Mouse (Mus musculus) MEL (cell line): ENCODE data around the gene Inava. TPM values are rescaled to one million over a fixed set of nuclear protein-coding genes. Genes with fewer than 3 reads are reported as not detected.
A peak's percentile ranks its signal among the peaks of the same experiment; 100 is the strongest.

Experiments used
- DNase-seq: peaks from one replicate; pipeline ENCODE4 v3.0.0; 2011; ENCODE audit warnings: low read depth, low spot score
- H3K27ac ChIP-seq: 2 replicates; pipeline ENCODE4 v1.5.1; 2012; ENCODE audit warnings: low read depth, mild to moderate bottlenecking, control low read depth, low read length, moderate library complexity; ENCODE audit not compliant: control insufficient read depth
- H3K27me3 ChIP-seq, 2 experiments: fragments of 150-350 bp in 1 of 2; sonication (generic) in 1 of 2; 2 replicates each; pipeline ENCODE4 v1.6.1; 2012; ENCODE audit warnings: low read length in 2 of 2, mild to moderate bottlenecking in 2 of 2, improper control_type of control experiment in 1 of 2, moderate library complexity in 1 of 2; ENCODE audit not compliant: insufficient read depth in 2 of 2, control insufficient read depth in 1 of 2
- H3K36me3 ChIP-seq, 2 experiments: 2 replicates each; pipeline ENCODE4 v1.6.1; 2012 to 2014; ENCODE audit warnings: low read length in 2 of 2, improper control_type of control experiment in 1 of 2, inconsistent platforms in 1 of 2, mild to moderate bottlenecking in 1 of 2; ENCODE audit not compliant: insufficient read depth in 2 of 2, control insufficient read depth in 1 of 2
- H3K4me1 ChIP-seq, 2 experiments: fragments of 150-350 bp in 1 of 2; sonication (generic) in 1 of 2; 2 replicates each; pipeline ENCODE4 v1.6.1; 2012; ENCODE audit warnings: low read length in 2 of 2, improper control_type of control experiment in 1 of 2, mild to moderate bottlenecking in 1 of 2; ENCODE audit not compliant: insufficient read depth in 2 of 2, control insufficient read depth in 1 of 2
- H3K4me3 ChIP-seq, 2 experiments: fragments of 150-350 bp in 1 of 2; sonication (generic) in 1 of 2; 2 replicates each; pipeline ENCODE4 v1.5.1; 2012; ENCODE audit warnings: low read depth in 2 of 2, low read length in 2 of 2, mild to moderate bottlenecking in 2 of 2, moderate library complexity in 2 of 2, control low read depth in 1 of 2, improper control_type of control experiment in 1 of 2; ENCODE audit not compliant: control insufficient read depth in 1 of 2, insufficient read depth in 1 of 2
- H3K79me2 ChIP-seq: 2 replicates; pipeline ENCODE4 v1.6.1; 2012; ENCODE audit warnings: mild to moderate bottlenecking, low read length, moderate library complexity; ENCODE audit not compliant: control insufficient read depth, poor library complexity, insufficient read depth
- H3K9ac ChIP-seq: 2 replicates; pipeline ENCODE4 v1.6.1; 2012; ENCODE audit warnings: low read depth, mild to moderate bottlenecking, control low read depth, low read length, moderate library complexity; ENCODE audit not compliant: control insufficient read depth, poor library complexity, severe bottlenecking
- H3K9me3 ChIP-seq: fragments of 150-350 bp; sonication (generic); replicated peaks from 2 replicates; pipeline ENCODE4 v1.6.1; 2012; ENCODE audit warnings: mild to moderate bottlenecking, low read length, improper control_type of control experiment, moderate library complexity; ENCODE audit not compliant: insufficient read depth
- CHD2 ChIP-seq: IDR thresholded peaks from 2 replicates; pipeline ENCODE4 v1.6.1; 2011; ENCODE audit warnings: low read length, improper control_type of control experiment
- CTCF ChIP-seq, 3 experiments: IDR thresholded peaks in 2 of 3; conservative IDR thresholded peaks in 1 of 3; 2 replicates each; pipeline ENCODE4 v1.5.1; 2011 to 2012; ENCODE audit warnings: low read length in 3 of 3, low read depth in 2 of 3, mild to moderate bottlenecking in 2 of 3, improper control_type of control experiment in 1 of 3, inconsistent platforms in 1 of 3, mixed read lengths in 1 of 3, moderate library complexity in 1 of 3; ENCODE audit not compliant: control insufficient read depth in 1 of 3, insufficient read depth in 1 of 3, poor library complexity in 1 of 3, severe bottlenecking in 1 of 3
- EP300 ChIP-seq, 2 experiments: IDR thresholded peaks; 2 replicates each; pipeline ENCODE4 v1.6.1; 2011; ENCODE audit warnings: improper control_type of control experiment in 2 of 2, low read length in 2 of 2, low read depth in 1 of 2, mild to moderate bottlenecking in 1 of 2
- ETS1 ChIP-seq: IDR thresholded peaks from 2 replicates; pipeline ENCODE4 v1.6.1; 2012; ENCODE audit warnings: low read depth, mild to moderate bottlenecking, inconsistent platforms, low read length, improper control_type of control experiment, moderate library complexity
- GABPA ChIP-seq: IDR thresholded peaks from 2 replicates; pipeline ENCODE4 v1.6.1; 2012; ENCODE audit warnings: low read depth, mild to moderate bottlenecking, inconsistent platforms, low read length, improper control_type of control experiment, moderate library complexity
- HCFC1 ChIP-seq: IDR thresholded peaks from 2 replicates; pipeline ENCODE4 v1.6.1; 2012; ENCODE audit warnings: low read depth, mild to moderate bottlenecking, inconsistent platforms, low read length, improper control_type of control experiment, moderate library complexity
- KAT2A ChIP-seq: conservative IDR thresholded peaks from 2 replicates; pipeline ENCODE4 v1.6.1; 2012; ENCODE audit warnings: low read depth, low read length, improper control_type of control experiment, inconsistent platforms
- MAFK ChIP-seq: IDR thresholded peaks from 2 replicates; pipeline ENCODE4 v1.6.1; 2011; ENCODE audit warnings: low read depth, mild to moderate bottlenecking, low read length, improper control_type of control experiment, borderline replicate concordance
- MAX ChIP-seq: IDR thresholded peaks from 2 replicates; pipeline ENCODE4 v1.6.1; 2011; ENCODE audit warnings: low read length, improper control_type of control experiment
- MXI1 ChIP-seq: IDR thresholded peaks from 2 replicates; pipeline ENCODE4 v1.6.1; 2011; ENCODE audit warnings: mild to moderate bottlenecking, low read depth, low read length, improper control_type of control experiment
- MYB ChIP-seq: IDR thresholded peaks from 2 replicates; pipeline ENCODE4 v1.6.1; 2011; ENCODE audit warnings: mild to moderate bottlenecking, low read depth, low read length, improper control_type of control experiment
- MYC ChIP-seq: IDR thresholded peaks from 2 replicates; pipeline ENCODE4 v1.6.1; 2011; ENCODE audit warnings: low read depth, mild to moderate bottlenecking, low read length, improper control_type of control experiment, moderate library complexity
- NELFE ChIP-seq: IDR thresholded peaks from 2 replicates; pipeline ENCODE4 v1.6.1; 2011; ENCODE audit warnings: low read depth, low read length, improper control_type of control experiment
- NRF1 ChIP-seq: IDR thresholded peaks from 2 replicates; pipeline ENCODE4 v1.6.1; 2014; ENCODE audit warnings: low read depth, mild to moderate bottlenecking, inconsistent platforms, low read length, improper control_type of control experiment, moderate library complexity; ENCODE audit not compliant: poor library complexity, insufficient read depth, severe bottlenecking
- POLR2A ChIP-seq, 2 experiments: IDR thresholded peaks; 2 replicates each; pipeline ENCODE4 v1.6.1; 2011 to 2012; ENCODE audit warnings: low read length in 2 of 2, mild to moderate bottlenecking in 2 of 2, control low read depth in 1 of 2, improper control_type of control experiment in 1 of 2, low read depth in 1 of 2, moderate library complexity in 1 of 2; ENCODE audit not compliant: control insufficient read depth in 1 of 2, insufficient read depth in 1 of 2, poor library complexity in 1 of 2
- POLR2AphosphoS5 ChIP-seq: IDR thresholded peaks from 2 replicates; pipeline ENCODE4 v1.6.1; 2012; ENCODE audit warnings: low read depth, borderline replicate concordance, mild to moderate bottlenecking, inconsistent platforms, low read length, moderate library complexity, mixed read lengths
- RAD21 ChIP-seq: IDR thresholded peaks from 2 replicates; pipeline ENCODE4 v1.6.1; 2011; ENCODE audit warnings: mild to moderate bottlenecking, low read depth, low read length, improper control_type of control experiment
- SIN3A ChIP-seq: IDR thresholded peaks from 2 replicates; pipeline ENCODE4 v1.6.1; 2012; ENCODE audit warnings: low read length, improper control_type of control experiment, inconsistent platforms
- SMC3 ChIP-seq: IDR thresholded peaks from 2 replicates; pipeline ENCODE4 v1.6.1; 2011; ENCODE audit warnings: low read depth, low read length, improper control_type of control experiment
- TAL1 ChIP-seq: IDR thresholded peaks from 2 replicates; pipeline ENCODE4 v1.6.1; 2012; ENCODE audit warnings: mild to moderate bottlenecking, inconsistent platforms, low read length, moderate library complexity, mixed read lengths
- TBP ChIP-seq: IDR thresholded peaks from 2 replicates; pipeline ENCODE4 v1.8.0; 2011; ENCODE audit warnings: low read depth, low read length, improper control_type of control experiment
- USF2 ChIP-seq, 2 experiments: IDR thresholded peaks; 2 replicates each; pipeline ENCODE4 v1.6.1; 2011 to 2012; ENCODE audit warnings: improper control_type of control experiment in 2 of 2, low read length in 2 of 2, borderline replicate concordance in 1 of 2, inconsistent platforms in 1 of 2, low read depth in 1 of 2, mild to moderate bottlenecking in 1 of 2; ENCODE audit not compliant: insufficient read depth in 1 of 2
- polyA plus RNA-seq, 2 experiments: library from polyadenylated mRNA; stranded (reverse) in 1 of 2; unstranded in 1 of 2; fragments of >175 nt in 1 of 2; fragments of >200 nt in 1 of 2; gene quantifications; 2 replicates each; pipeline versions ENCODE4 v1.2.1 to v1.2.4; 2012; ENCODE audit warnings: low replicate concordance in 2 of 2, low read depth in 1 of 2; ENCODE audit not compliant: insufficient read length in 2 of 2, insufficient read depth in 1 of 2, missing spikeins in 1 of 2
- total RNA-seq: library from RNA; depleted of rRNA; stranded (reverse); fragments of 300-350 nt; gene quantifications from 2 replicates; pipeline ENCODE4 v1.2.3, GENCODE M21; 2012

Inava gene
- total and polyA plus RNA-seq, 3 experiments = 0.12 to 0.65 TPM; not detected in 1

DNA sequence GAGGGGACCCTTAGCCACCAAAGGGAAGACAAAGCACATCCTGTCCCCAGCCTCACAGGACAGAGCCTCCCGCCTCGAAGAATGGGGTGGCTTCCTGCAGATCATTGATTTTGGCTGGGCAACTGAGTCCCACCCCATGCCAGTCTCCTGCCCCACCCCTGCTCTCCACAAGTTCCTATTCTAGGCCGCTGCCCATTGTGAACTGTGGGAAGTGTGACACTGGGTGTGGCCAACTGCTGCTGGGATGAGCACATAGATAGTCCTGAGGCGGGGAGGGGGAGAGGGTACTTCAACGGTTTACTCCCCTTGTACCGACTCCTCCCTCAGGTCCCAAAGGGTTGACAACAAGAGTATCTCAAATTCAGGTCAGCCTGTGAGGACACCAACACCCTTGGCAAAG lies 55.3 kb downstream of the Inava start (continued):
- TF ChIP-seq TBP (no peak), MAFK (no peak), SMC3 (no peak), HCFC1 (0 out of 2 replicates have a peak, but pooled peaks have one; percentile 22), EP300 (IDR thresholded peaks at IDR 0.05; ENCODE audit: low read depth in 1 of 2, low read length in 2 of 2) (peak in 1 of 2 experiments; percentile 87; a peak in 3 of 4 replicates), POLR2AphosphoS5 (no peak), MYC (no peak), MYB (peak; percentile 76), NRF1 (no peak), MAX (no peak), MXI1 (no peak), RAD21 (no peak)

DNA sequence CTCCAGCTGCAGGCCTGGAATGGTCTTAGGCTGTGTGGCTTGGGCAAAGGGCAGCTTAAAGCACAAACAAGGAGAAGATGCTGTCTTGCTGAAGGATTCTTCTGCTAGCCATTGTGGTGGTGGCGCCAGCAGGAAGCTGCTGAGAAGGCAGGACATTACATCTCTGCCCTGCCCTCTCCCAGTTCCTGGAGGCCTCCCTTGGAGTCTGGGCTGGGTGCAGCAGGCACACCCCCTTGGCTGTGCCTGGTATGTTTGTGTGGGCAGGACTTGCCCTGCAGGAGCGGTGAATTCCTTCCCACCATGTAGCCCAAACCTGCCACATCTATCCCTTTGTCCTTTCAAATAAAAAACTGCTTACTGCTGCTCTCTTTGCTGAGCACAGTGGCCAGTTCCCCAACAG lies 57.0 kb downstream of the Inava start:
- Histone ChIP-seq H3K4me1 (peaks cover 22 to 34% of the 10 kb centered on the region in 2 experiments), H3K9ac (no peak overlapping the region), H3K4me3 (no peak overlapping the region), H3K9me3 (no peaks in the 10 kb centered on the region), H3K27me3 (no peaks in the 10 kb centered on the region), H3K36me3 (peaks cover 0 to 22% of the 10 kb centered on the region in 2 experiments; a peak in 3 of 4 replicates), H3K27ac (no peak overlapping the region), H3K79me2 (no peaks in the 10 kb centered on the region)
- TF ChIP-seq POLR2A (IDR thresholded peaks at IDR 0.05; ENCODE audit: control insufficient read depth in 1 of 2, insufficient read depth in 1 of 2, low read depth in 1 of 2, low read length in 2 of 2, poor library complexity in 1 of 2) = no peak
- no peak for TF ChIP-seq KAT2A
- no peak for TF ChIP-seq TBP
- TF ChIP-seq GABPA = no peak
- no peak for TF ChIP-seq TAL1
- no peak for TF ChIP-seq CTCF (IDR thresholded peaks at IDR 0.05 in 2 of 3, conservative IDR thresholded peaks at IDR 0.05 in 1 of 3; ENCODE audit: control insufficient read depth in 1 of 3, insufficient read depth in 1 of 3, low read depth in 2 of 3, low read length in 3 of 3, poor library complexity in 1 of 3, severe bottlenecking in 1 of 3)
- no peak for TF ChIP-seq ETS1
- TF ChIP-seq USF2 (IDR thresholded peaks at IDR 0.05; ENCODE audit: borderline replicate concordance in 1 of 2, insufficient read depth in 1 of 2, low read depth in 1 of 2, low read length in 2 of 2) = no peak
- no peak for TF ChIP-seq NELFE
- no peak for TF ChIP-seq CHD2
- TF ChIP-seq SIN3A = no peak
- DNase-seq = no peak
